Mouse (Mus musculus): ENCODE data around the gene Npepl1.

- TF ChIP-seq POLR2A (IDR thresholded peaks at IDR 0.05; ENCODE audit: low read depth, low read length) (no peak), CTCF (IDR thresholded peaks at IDR 0.05; ENCODE audit: extremely low read depth, insufficient read length, insufficient replicate concordance, low read depth, low read length) (no peak)
These were observed 27.7 kb upstream of the Npepl1 start for GRCm38 (mm10) chr2:174082380-174082918.
